Mouse (Mus musculus) v-Abl transformed pro-B cells (cell line): ENCODE data around the gene Trdn.

Experiments used
- in situ Hi-C, 2 experiments: fragments of 400-800 bp; cut with MboI; formaldehyde crosslinking; loops; one replicate each; pipeline ENCODE4 v1.15.1; 2025; ENCODE audit not compliant: unreplicated experiment in 2 of 2

Trdn gene

GRCm38 (mm10) chr10:33080254-33080653, at the start of gene Trdn:
TSS of gene Trdn (plus strand) at chr10:33080554.
- in situ Hi-C loops: no loop called here

GRCm38 (mm10) chr10:33060771-33061170, 19.6 kb upstream of the Trdn start:
- in situ Hi-C loops: no loop called here

DNA sequence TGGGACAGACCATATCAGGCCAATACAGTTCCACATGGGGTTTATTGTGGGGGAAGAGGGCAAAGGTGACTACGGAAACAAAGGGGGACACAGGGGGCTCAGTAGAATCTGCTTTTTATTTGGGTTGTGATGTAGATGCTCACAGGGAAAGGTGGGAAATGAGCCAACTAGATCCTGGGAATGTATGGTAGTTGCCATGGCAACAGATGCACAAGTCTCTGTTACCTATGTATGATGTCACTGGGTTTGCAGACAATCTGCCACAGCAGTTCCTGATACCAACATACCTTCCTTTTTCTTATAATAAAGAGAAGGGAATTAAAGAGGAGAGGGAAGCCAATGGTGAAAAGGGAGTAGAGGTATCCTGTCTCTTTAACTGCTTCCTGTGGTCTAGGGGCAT, 14.8 kb upstream of the Trdn start:
- in situ Hi-C loops: no loop called here

DNA sequence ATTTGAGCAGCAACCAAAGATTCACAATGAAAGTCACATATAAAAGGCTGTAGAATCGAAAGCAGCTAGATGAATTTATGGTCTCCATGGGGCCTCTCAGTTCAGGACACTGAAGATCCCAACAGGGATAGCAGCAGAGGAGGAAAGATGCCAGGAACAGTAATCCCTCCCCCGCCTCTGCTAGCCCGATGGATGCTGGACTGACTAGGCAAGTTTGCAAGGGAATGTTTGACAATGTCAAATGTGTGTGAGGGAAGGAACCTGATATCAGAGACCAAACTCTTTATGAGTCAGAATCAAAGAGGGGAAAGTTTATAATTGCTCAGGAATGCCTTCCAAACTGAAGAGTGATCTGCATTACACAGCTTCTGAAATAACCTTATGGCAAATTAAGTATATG, 7.2 kb upstream of the Trdn start:
- in situ Hi-C loops: no loop called here

- in situ Hi-C loops: no loop called here
Observed at GRCm38 (mm10) chr10:33082151-33082844, 1.9 kb downstream of the Trdn start.

GRCm38 (mm10) chr10:33082961-33083626, 2.7 kb downstream of the Trdn start:
- in situ Hi-C loops: no loop called here

GRCm38 (mm10) chr10:33083627-33084158, 3.3 kb downstream of the Trdn start:
- in situ Hi-C loops: no loop called here

- in situ Hi-C loops: no loop called here
Observed at GRCm38 (mm10) chr10:33088403-33088802, 8.0 kb downstream of the Trdn start.

DNA sequence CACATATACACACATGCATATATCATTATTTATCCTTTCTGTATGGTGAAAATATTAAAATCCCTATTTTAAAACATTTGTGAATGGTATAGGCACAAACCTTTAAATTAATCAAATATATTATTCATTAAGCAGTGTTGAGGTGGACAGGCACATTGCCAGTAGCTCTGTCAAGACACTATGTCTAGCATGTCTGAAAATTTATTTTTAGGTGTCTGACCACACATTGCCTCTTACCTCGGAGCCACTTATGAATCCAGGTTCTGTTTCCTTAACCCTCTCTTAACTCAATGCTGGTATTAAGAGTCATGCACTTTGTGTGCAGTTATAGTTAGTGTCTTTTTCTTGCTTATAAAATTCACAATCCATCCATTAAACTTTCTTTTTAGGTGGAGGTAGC, 12.0 kb downstream of the Trdn start:
- in situ Hi-C loops: no loop called here

- in situ Hi-C loops: no loop called here
Observed at GRCm38 (mm10) chr10:33107942-33108341, 27.6 kb downstream of the Trdn start.

DNA sequence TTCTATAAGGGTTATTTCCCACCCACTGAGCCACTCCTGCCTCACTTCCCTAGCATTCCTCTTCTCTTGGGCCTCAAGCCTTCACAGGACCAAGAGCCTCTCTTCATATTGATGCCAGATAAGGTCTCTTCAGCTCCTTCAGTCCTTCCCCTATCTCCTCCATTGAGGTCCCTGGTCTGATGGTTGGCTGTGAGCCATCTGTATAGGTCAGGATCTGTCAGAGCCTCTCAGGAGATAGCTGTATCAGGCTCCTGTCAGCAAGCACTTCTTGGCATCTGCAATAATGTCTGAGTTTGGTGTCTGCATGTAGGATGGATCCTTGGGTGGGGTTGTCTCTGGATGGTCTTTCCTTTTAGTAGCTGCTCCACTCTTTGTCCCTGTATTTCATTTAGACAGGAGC, 42.7 kb downstream of the Trdn start:
- in situ Hi-C loops: no loop called here

DNA sequence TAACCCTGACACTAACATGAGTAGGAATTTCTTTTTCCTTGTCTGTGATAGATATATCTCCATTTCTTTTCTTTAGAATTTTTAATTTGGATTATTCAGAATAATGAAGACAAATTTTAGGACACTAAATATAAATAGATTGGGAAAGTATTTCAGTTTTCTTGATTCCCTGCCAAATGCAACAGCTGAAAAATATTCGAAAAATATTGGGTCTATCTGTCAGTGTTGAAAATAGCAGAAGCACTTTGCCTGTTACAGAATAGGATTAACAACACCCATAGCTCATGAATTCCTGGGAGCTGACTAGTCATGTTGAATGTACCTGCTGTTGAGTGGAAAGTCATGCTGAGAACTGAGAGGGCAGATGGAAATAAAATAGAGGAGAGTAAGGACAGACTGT, 64.6 kb downstream of the Trdn start:
- in situ Hi-C loops: no loop called here

DNA sequence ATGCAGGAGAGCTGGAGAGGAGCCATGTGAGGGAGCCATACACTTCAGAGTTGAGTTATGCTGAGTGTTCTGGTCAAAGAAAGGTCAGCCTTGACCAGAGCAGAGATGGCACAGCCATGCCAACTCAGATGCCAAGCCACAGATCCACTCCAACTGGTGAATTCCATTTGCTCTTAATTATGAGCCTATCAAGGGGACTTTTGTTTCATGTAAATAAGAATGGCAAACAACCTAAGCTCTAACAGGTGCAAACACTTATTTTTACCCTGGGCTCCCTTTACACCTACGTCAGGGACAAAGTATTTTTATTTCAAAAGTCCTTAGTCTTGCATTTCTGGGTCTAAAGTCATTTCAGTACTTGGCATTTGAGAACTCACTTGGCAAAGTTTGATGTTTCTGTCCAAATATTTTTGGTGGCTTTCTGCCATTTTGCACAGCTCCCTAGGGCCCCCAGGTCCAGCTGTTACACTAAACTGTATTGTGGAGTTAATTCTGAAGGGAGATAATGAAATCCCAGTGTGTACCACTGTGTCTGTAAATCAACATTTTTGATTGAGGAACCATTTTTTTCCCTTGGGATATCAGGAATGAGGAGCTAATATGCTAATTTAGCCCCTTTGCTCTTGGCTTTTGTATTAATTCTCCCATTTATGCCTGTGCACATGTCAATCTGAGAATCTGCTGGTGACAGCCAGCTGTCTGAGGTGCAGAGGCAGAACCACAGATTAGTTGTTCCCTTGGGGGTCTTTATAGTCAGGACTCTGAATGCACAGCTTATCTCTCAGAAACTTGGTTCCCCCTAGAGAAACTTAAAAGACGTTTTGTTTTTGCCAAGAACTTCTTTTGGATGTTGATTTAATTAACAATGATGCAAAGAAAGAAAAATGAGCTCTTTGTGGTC, 99.6 kb downstream of the Trdn start:
- in situ Hi-C loops: no loop called here

- in situ Hi-C loops: no loop called here
Observed at GRCm38 (mm10) chr10:33189031-33189430, 108.7 kb downstream of the Trdn start.

DNA sequence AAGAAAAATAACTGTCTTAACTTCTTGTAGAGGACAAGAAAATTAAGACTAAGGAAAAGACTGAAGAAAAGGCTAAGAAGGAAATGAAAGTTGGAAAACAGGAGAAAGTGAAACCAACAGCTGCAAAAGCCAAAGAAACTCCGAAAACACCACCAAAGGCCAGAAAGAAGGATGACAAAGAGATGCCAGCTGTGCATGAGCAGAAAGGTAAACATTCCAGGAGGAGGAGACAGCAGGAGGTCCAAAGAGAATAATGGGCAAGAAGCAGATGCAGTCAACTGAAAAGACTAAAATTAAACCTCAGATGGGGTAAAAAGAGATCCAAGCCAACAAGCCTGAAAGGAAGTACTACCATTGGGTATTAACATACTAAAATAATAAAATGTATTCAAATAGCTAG, 115.6 kb downstream of the Trdn start:
- in situ Hi-C loops: no loop called here

- in situ Hi-C loops: no loop called here
Observed at GRCm38 (mm10) chr10:33198257-33198656, 117.9 kb downstream of the Trdn start.

DNA sequence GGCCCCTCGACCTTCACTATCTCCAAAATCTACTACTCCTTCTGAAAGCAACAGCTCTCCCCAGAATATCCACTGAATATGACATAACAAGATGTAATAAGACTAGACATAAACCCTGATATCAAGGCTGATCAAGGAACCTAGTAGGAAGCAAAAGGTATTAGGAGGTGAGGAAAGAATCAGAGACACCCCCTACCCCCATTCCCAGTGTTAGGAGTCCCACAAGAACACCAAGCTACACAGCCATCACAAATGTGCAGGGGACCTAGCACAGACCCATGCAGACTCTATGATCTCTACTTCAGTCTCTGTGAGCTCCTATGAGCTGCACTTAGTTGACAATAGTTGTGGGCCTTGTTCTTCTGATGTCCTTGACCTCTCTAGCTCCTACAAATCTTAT, 130.1 kb downstream of the Trdn start:
- in situ Hi-C loops: no loop called here

GRCm38 (mm10) chr10:33253911-33254310, 173.6 kb downstream of the Trdn start:
- in situ Hi-C loops: no loop called here

GRCm38 (mm10) chr10:33256202-33256601, 175.8 kb downstream of the Trdn start:
- in situ Hi-C loops: no loop called here

DNA sequence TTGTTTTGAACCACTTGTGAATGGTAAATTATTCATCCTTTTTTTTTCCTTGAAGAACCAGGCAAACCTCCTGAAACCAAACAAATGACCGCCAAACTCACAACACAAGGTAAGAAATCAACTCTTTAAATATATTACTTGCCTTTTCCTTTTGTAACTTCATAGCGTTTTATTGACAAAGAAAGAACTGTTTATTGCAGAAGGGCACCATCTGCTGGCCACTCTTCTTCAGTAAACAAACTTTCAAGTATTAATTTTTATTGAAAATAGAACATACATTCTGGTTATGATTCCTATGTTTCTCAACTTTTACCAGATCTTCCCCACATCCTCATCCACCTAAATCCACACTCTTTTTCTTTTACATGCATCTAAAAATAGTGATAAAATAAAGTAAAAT, 224.6 kb downstream of the Trdn start:
- in situ Hi-C loops: no loop called here

DNA sequence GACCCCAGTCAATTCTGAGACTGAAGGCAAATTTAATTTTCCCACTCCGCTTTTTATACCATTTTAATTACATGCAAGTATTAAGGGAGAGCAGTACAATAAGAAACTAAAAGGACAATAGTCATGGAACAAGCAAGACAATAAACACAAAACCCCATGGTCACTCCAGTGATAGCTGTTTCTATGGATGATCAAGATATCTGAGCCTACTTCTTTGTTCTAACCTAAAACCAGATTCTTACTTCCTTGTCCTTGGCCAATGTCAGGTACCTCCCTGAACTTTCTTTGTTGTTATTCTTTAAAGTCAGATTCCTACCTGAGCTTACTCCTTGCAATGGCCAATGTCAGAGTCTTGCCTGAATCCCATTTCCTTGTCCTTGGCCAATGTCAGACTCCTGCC, 272.7 kb downstream of the Trdn start:
- in situ Hi-C loops: no loop called here
